Mouse (Mus musculus): Measurements from ENCODE around the gene Hipk2. TPM values are rescaled to one million over a fixed set of nuclear protein-coding genes. Genes with fewer than 3 reads are reported as not detected.

Hipk2 gene
- polyA plus RNA-seq, 1 experiment from 2014 or later = 30.8 TPM

GRCm38 (mm10) chr6:38701421-38701820 is 174.5 kb downstream of the Hipk2 start:
- Histone ChIP-seq H3K9ac (no peak overlapping the region), H3K4me1 (peaks cover 5% of the 10 kb centered on the region; the same call in 1 of the 2 replicates), H3K27me3 (no peaks in the 10 kb centered on the region), H3K27ac (no peak overlapping the region), H3K9me3 (replicated peaks) (no peaks in the 10 kb centered on the region), H3K4me2 (no peak overlapping the region), H3K36me3 (peaks cover 89% of the 10 kb centered on the region), H3K4me3 (replicated peaks) (no peak overlapping the region)
- no peak for ATAC-seq (replicated peaks; ENCODE audit: low FRiP score)
- WGBS = 60% methylated on average over 2 of the region's 2 CpGs

GRCm38 (mm10) chr6:38698233-38698889 is 177.6 kb downstream of the Hipk2 start:
- Histone ChIP-seq H3K4me1 (peaks cover 5% of the 10 kb centered on the region; the same call in 1 of the 2 replicates), H3K9me3 (replicated peaks) (no peaks in the 10 kb centered on the region), H3K27ac (no peak overlapping the region), H3K4me2 (no peak overlapping the region), H3K4me3 (replicated peaks) (no peak overlapping the region), H3K36me3 (peaks cover 85% of the 10 kb centered on the region), H3K9ac (no peak overlapping the region), H3K27me3 (no peaks in the 10 kb centered on the region)
- peak; percentile 38; the same call in 1 of the 2 replicates for ATAC-seq (replicated peaks; ENCODE audit: low FRiP score)
- 88% methylated on average over 18 of the region's 18 CpGs for WGBS

GRCm38 (mm10) chr6:38696570-38696969 is 179.4 kb downstream of the Hipk2 start:
- Histone ChIP-seq H3K36me3 (peaks cover 82% of the 10 kb centered on the region), H3K4me3 (replicated peaks) (no peak overlapping the region), H3K9me3 (replicated peaks) (no peaks in the 10 kb centered on the region), H3K27ac (no peak overlapping the region), H3K4me1 (no peaks in the 10 kb centered on the region), H3K4me2 (no peak overlapping the region), H3K27me3 (no peaks in the 10 kb centered on the region), H3K9ac (no peak overlapping the region)
- 88% methylated on average over 9 of the region's 9 CpGs for WGBS
- no peak for ATAC-seq (replicated peaks; ENCODE audit: low FRiP score)

GRCm38 (mm10) chr6:38695380-38696054 is 180.4 kb downstream of the Hipk2 start:
- no peaks in the 10 kb centered on the region for H3K27me3 ChIP-seq
- H3K36me3 ChIP-seq = peaks cover 76% of the 10 kb centered on the region
- WGBS = 33% methylated on average over 9 of the region's 9 CpGs
- H3K9ac ChIP-seq = no peak overlapping the region
- no peaks in the 10 kb centered on the region for H3K4me1 ChIP-seq
- H3K4me2 ChIP-seq = no peak overlapping the region
- no peak overlapping the region for H3K4me3 ChIP-seq (replicated peaks)
- H3K27ac ChIP-seq = no peak overlapping the region
- peak; percentile 62; the same call in 1 of the 2 replicates for ATAC-seq (replicated peaks; ENCODE audit: low FRiP score)
- no peaks in the 10 kb centered on the region for H3K9me3 ChIP-seq (replicated peaks)

GRCm38 (mm10) chr6:38692556-38692955 is 183.4 kb downstream of the Hipk2 start:
- WGBS = 84% methylated on average over 6 of the region's 6 CpGs
- no peaks in the 10 kb centered on the region for H3K9me3 ChIP-seq (replicated peaks)

GRCm38 (mm10) chr6:38691052-38691451 is 184.9 kb downstream of the Hipk2 start:
- no peaks in the 10 kb centered on the region for H3K4me1 ChIP-seq
- H3K9ac ChIP-seq = no peak overlapping the region
- H3K36me3 ChIP-seq = peaks cover 49% of the 10 kb centered on the region
- no peaks in the 10 kb centered on the region for H3K27me3 ChIP-seq
- no peak overlapping the region for H3K4me2 ChIP-seq
- H3K4me3 ChIP-seq (replicated peaks) = no peak overlapping the region
- no peak for ATAC-seq (replicated peaks; ENCODE audit: low FRiP score)
- no peak overlapping the region for H3K27ac ChIP-seq
- no peaks in the 10 kb centered on the region for H3K9me3 ChIP-seq (replicated peaks)
- WGBS = 88% methylated on average over 5 of the region's 5 CpGs

More at GRCm38 (mm10) chr6:38692556-38692955, 183.4 kb downstream of the Hipk2 start:
- H3K4me2 ChIP-seq = no peak overlapping the region
- H3K27ac ChIP-seq = no peak overlapping the region
- H3K27me3 ChIP-seq = no peaks in the 10 kb centered on the region
- no peak overlapping the region for H3K9ac ChIP-seq
- no peak for ATAC-seq (replicated peaks; ENCODE audit: low FRiP score)
- H3K4me1 ChIP-seq = no peaks in the 10 kb centered on the region
- peaks cover 54% of the 10 kb centered on the region for H3K36me3 ChIP-seq
- no peak overlapping the region for H3K4me3 ChIP-seq (replicated peaks)

- WGBS = 93% methylated on average over 4 of the region's 4 CpGs
- Histone ChIP-seq H3K4me2 (no peak overlapping the region), H3K27ac (no peak overlapping the region), H3K4me1 (no peaks in the 10 kb centered on the region), H3K36me3 (peaks cover 46% of the 10 kb centered on the region), H3K9me3 (replicated peaks) (no peaks in the 10 kb centered on the region), H3K4me3 (replicated peaks) (no peak overlapping the region), H3K27me3 (no peaks in the 10 kb centered on the region), H3K9ac (no peak overlapping the region)
- no peak for ATAC-seq (replicated peaks; ENCODE audit: low FRiP score)
Observed at GRCm38 (mm10) chr6:38690615-38691014, 185.3 kb downstream of the Hipk2 start.

GRCm38 (mm10) chr6:38688841-38689240 is 187.1 kb downstream of the Hipk2 start:
- H3K27me3 ChIP-seq = no peaks in the 10 kb centered on the region
- no peak overlapping the region; the same call in 1 of the 2 replicates for H3K27ac ChIP-seq
- no peaks in the 10 kb centered on the region for H3K4me1 ChIP-seq
- peaks cover 36% of the 10 kb centered on the region for H3K36me3 ChIP-seq
- no peak overlapping the region for H3K4me3 ChIP-seq (replicated peaks)
- H3K4me2 ChIP-seq = no peak overlapping the region
- H3K9me3 ChIP-seq (replicated peaks) = no peaks in the 10 kb centered on the region
- 91% methylated on average over 10 of the region's 10 CpGs for WGBS
- no peak overlapping the region for H3K9ac ChIP-seq
- no peak for ATAC-seq (replicated peaks; ENCODE audit: low FRiP score)

- peaks cover 20% of the 10 kb centered on the region; the same call in 1 of the 2 replicates for H3K36me3 ChIP-seq
- H3K27me3 ChIP-seq = no peaks in the 10 kb centered on the region
- H3K27ac ChIP-seq = no peak overlapping the region
- no peak overlapping the region for H3K4me3 ChIP-seq (replicated peaks)
- no peak overlapping the region for H3K9ac ChIP-seq
- H3K9me3 ChIP-seq (replicated peaks) = no peaks in the 10 kb centered on the region
- 60% methylated on average over 11 of the region's 11 CpGs for WGBS
- H3K4me1 ChIP-seq = no peaks in the 10 kb centered on the region
- H3K4me2 ChIP-seq = no peak overlapping the region
- ATAC-seq (replicated peaks; ENCODE audit: low FRiP score) = no peak
Observed at GRCm38 (mm10) chr6:38687216-38687615, 188.7 kb downstream of the Hipk2 start.

GRCm38 (mm10) chr6:38682532-38682931 is 193.4 kb downstream of the Hipk2 start:
- Histone ChIP-seq H3K36me3 (0 out of 2 replicates have a peak, but pooled peaks cover 9% of the 10 kb centered on the region), H3K4me1 (no peaks in the 10 kb centered on the region), H3K9ac (no peak overlapping the region), H3K27me3 (no peaks in the 10 kb centered on the region), H3K4me3 (replicated peaks) (no peak overlapping the region), H3K27ac (no peak overlapping the region), H3K4me2 (no peak overlapping the region), H3K9me3 (replicated peaks) (no peaks in the 10 kb centered on the region)
- WGBS = 64% methylated on average over 2 of the region's 2 CpGs
- ATAC-seq (replicated peaks; ENCODE audit: low FRiP score) = no peak

- Histone ChIP-seq H3K4me2 (no peak overlapping the region), H3K27ac (no peak overlapping the region), H3K4me1 (no peaks in the 10 kb centered on the region), H3K27me3 (no peaks in the 10 kb centered on the region), H3K36me3 (no peaks in the 10 kb centered on the region), H3K4me3 (replicated peaks) (no peak overlapping the region), H3K9me3 (replicated peaks) (no peaks in the 10 kb centered on the region), H3K9ac (no peak overlapping the region)
- WGBS = 74% methylated on average over 9 of the region's 9 CpGs
- no peak for ATAC-seq (replicated peaks; ENCODE audit: low FRiP score)
Observed at GRCm38 (mm10) chr6:38677629-38678028, 198.3 kb downstream of the Hipk2 start.

GRCm38 (mm10) chr6:38676723-38677122 is 199.2 kb downstream of the Hipk2 start:
- WGBS = 80% methylated on average over 14 of the region's 14 CpGs
- no peak overlapping the region for H3K4me2 ChIP-seq
- no peak overlapping the region for H3K9ac ChIP-seq
- no peaks in the 10 kb centered on the region for H3K9me3 ChIP-seq (replicated peaks)
- no peaks in the 10 kb centered on the region for H3K4me1 ChIP-seq
- ATAC-seq (replicated peaks; ENCODE audit: low FRiP score) = no peak
- H3K27ac ChIP-seq = no peak overlapping the region
- no peaks in the 10 kb centered on the region for H3K27me3 ChIP-seq
- H3K36me3 ChIP-seq = no peaks in the 10 kb centered on the region
- H3K4me3 ChIP-seq (replicated peaks) = no peak overlapping the region
